Mouse (Mus musculus) brain, embryonic 14.5 days (tissue): ENCODE measurements around the gene Srp54a.
"Not testable (repeated sequence)": the region's sequence is repeated elsewhere in the genome, so short reads cannot be mapped to it uniquely, and the experiment has no call there.

Experiments
- CTCF ChIP-seq: fragments of 200-500 bp; IDR thresholded peaks from 2 replicates; pipeline ENCODE4 v1.5.1; 2012; ENCODE audit warnings: inconsistent platforms, mild to moderate bottlenecking, moderate library complexity, borderline replicate concordance; ENCODE audit not compliant: insufficient read depth, insufficient read length; ENCODE audit errors: extremely low read depth
- POLR2A ChIP-seq: fragments of 200-500 bp; IDR thresholded peaks from 2 replicates; pipeline ENCODE4 v1.6.1; 2012; ENCODE audit warnings: mild to moderate bottlenecking, inconsistent platforms, borderline replicate concordance; ENCODE audit not compliant: poor library complexity, insufficient read depth, insufficient read length, severe bottlenecking; ENCODE audit errors: extremely low read depth

GRCm38 (mm10) chr12:55154559-55155448 is 74.7 kb downstream of the Srp54a start, which contains the start of gene Srp54b:
- TF ChIP-seq CTCF, POLR2A: not testable (repeated sequence)
